Comparison of ENCODE assay signal across 8 mouse cellular contexts in the genomic region with DNA sequence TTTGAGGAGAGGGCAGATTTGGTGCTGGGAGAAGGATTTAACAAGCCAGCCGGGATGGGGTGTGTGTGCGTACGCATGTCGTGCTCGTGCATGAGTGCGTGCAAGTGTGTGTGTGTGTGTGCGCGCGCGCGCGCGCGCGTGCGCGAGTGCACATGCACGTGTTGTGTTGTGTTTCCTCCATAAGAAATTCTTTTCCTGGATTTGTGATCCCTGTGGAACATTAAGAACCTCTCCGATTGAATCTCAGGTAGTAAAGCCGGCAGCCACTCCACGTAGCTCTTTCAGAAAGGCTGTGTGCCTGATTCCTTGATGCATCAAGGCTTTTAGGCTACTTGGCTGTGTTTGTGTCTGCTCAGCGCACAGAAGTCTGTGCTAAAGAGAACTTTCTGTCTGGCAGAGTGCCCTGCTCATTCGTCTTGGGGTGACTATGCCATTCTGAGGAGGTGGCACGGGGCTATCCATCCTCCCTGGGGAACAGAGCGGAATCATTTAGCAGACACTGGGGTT.
DNase-seq lines count a peak whose midpoint lies in the region; ATAC-seq and TF ChIP-seq lines count a peak whose summit lies in the region.

No protein-coding gene starts in this region.

- DNase-seq in cerebellum, adult 11 months: peak; percentile 35
- DNase-seq in forebrain, embryonic 10.5 days (ENCODE audit: extremely low spot score, low spot score): no peak
- DNase-seq in layer of hippocampus, adult 8-10 months (ENCODE audit: low spot score in 2 of 2): peak; percentile 40 to 60
- DNase-seq in midbrain, postnatal 0 days (ENCODE audit: low spot score): peak; percentile 83
- no peak for DNase-seq in lung, postnatal 0 days (ENCODE audit: low spot score)
- DNase-seq in kidney, adult 2 months: no peak
- no peak for DNase-seq in kidney, adult 18-20 months
- no peak for DNase-seq in thymus, postnatal 14 days

- TF ChIP-seq EP300 in lung, postnatal 0 days (IDR thresholded peaks at IDR 0.05): no peak

- H3K27ac ChIP-seq in forebrain, embryonic 10.5 days: peak overlapping the region; percentile 41; the same call in 1 of the 2 replicates
- H3K27ac ChIP-seq in midbrain, postnatal 0 days (ENCODE audit: low read depth, low read length): peak overlapping the region; percentile 87
- H3K27ac ChIP-seq in lung, postnatal 0 days (ENCODE audit: low read length): no peak overlapping the region
- H3K27ac ChIP-seq in kidney, adult 2 months (ENCODE audit: insufficient read depth, low read depth, low read length): no peak overlapping the region

- peak; percentile 80 for ATAC-seq in midbrain, postnatal 0 days (ENCODE audit: low FRiP score)
- ATAC-seq in lung, postnatal 0 days: no peak

- 77% methylated on average over 25 of the region's 25 CpGs for WGBS in forebrain, embryonic 10.5 days
- WGBS in midbrain, postnatal 0 days: 39% methylated on average over 25 of the region's 25 CpGs
- WGBS in lung, postnatal 0 days: 87% methylated on average over 25 of the region's 25 CpGs
- 87% methylated on average over 25 of the region's 25 CpGs for WGBS in kidney, adult 2 months

- no peak for TF ChIP-seq CTCF in midbrain, postnatal 0 days (IDR thresholded peaks at IDR 0.05)
- no peak for TF ChIP-seq CTCF in lung, postnatal 0 days (IDR thresholded peaks at IDR 0.05)
- TF ChIP-seq CTCF in kidney, adult 2 months (conservative IDR thresholded peaks at IDR 0.05; ENCODE audit: insufficient read depth, insufficient read length, low read depth, low read length): no peak

- TF ChIP-seq POLR2A in kidney, adult 2 months (IDR thresholded peaks at IDR 0.05; ENCODE audit: low read depth, low read length): no peak

- peak overlapping the region; percentile 63 for H3K4me2 ChIP-seq in midbrain, postnatal 0 days (ENCODE audit: low read depth, low read length, poor library complexity, severe bottlenecking)
- H3K4me2 ChIP-seq in lung, postnatal 0 days (replicated peaks; ENCODE audit: low read depth, low read length): no peak overlapping the region

- H3K4me1 ChIP-seq in forebrain, embryonic 10.5 days: peaks cover 38% of the 10 kb centered on the region
- no peaks in the 10 kb centered on the region for H3K4me1 ChIP-seq in midbrain, postnatal 0 days (ENCODE audit: insufficient read depth, low read length)
- H3K4me1 ChIP-seq in lung, postnatal 0 days (ENCODE audit: insufficient read depth, low read depth, low read length): no peaks in the 10 kb centered on the region
- H3K4me1 ChIP-seq in kidney, adult 2 months (ENCODE audit: control insufficient read depth, insufficient read depth, low read length): no peaks in the 10 kb centered on the region

- no peaks in the 10 kb centered on the region for H3K9me3 ChIP-seq in forebrain, embryonic 10.5 days
- H3K9me3 ChIP-seq in midbrain, postnatal 0 days (ENCODE audit: low read length): no peaks in the 10 kb centered on the region
- no peaks in the 10 kb centered on the region for H3K9me3 ChIP-seq in lung, postnatal 0 days (ENCODE audit: low read length)

- H3K36me3 ChIP-seq in forebrain, embryonic 10.5 days (replicated peaks): no peaks in the 10 kb centered on the region
- H3K36me3 ChIP-seq in midbrain, postnatal 0 days (ENCODE audit: insufficient read depth, low read length): no peaks in the 10 kb centered on the region
- H3K36me3 ChIP-seq in lung, postnatal 0 days (ENCODE audit: insufficient read depth, low read length): no peaks in the 10 kb centered on the region
- no peaks in the 10 kb centered on the region for H3K36me3 ChIP-seq in kidney, adult 2 months (ENCODE audit: control insufficient read depth, insufficient read depth, low read length)

- peaks cover 23% of the 10 kb centered on the region for H3K27me3 ChIP-seq in forebrain, embryonic 10.5 days (ENCODE audit: poor library complexity, severe bottlenecking)
- no peaks in the 10 kb centered on the region for H3K27me3 ChIP-seq in midbrain, postnatal 0 days (ENCODE audit: insufficient read depth, low read length)
- no peaks in the 10 kb centered on the region for H3K27me3 ChIP-seq in lung, postnatal 0 days (replicated peaks; ENCODE audit: insufficient read depth, low read length)
- no peaks in the 10 kb centered on the region for H3K27me3 ChIP-seq in kidney, adult 2 months (replicated peaks; ENCODE audit: control insufficient read depth, insufficient read depth, low read length)

- peak overlapping the region; percentile 29; the same call in 1 of the 2 replicates for H3K4me3 ChIP-seq in forebrain, embryonic 10.5 days
- H3K4me3 ChIP-seq in midbrain, postnatal 0 days (ENCODE audit: low read depth, low read length): peak overlapping the region; percentile 37
- H3K4me3 ChIP-seq in lung, postnatal 0 days (ENCODE audit: low read depth, low read length): no peak overlapping the region
- no peak overlapping the region for H3K4me3 ChIP-seq in kidney, adult 2 months (ENCODE audit: insufficient read depth, low read depth, low read length)

- H3K9ac ChIP-seq in midbrain, postnatal 0 days (replicated peaks; ENCODE audit: low read length, poor library complexity, severe bottlenecking): peak overlapping the region; percentile 67
- H3K9ac ChIP-seq in lung, postnatal 0 days (replicated peaks; ENCODE audit: low read depth): no peak overlapping the region

Comparison
In these comparisons a context has a peak if more than half of its experiments do, and no peak if none do; other contexts are left out.
1. DNase-seq: peak in cerebellum, adult 11 months (single experiment), layer of hippocampus, adult 8-10 months (2 of 2) and midbrain, postnatal 0 days (single experiment); none in forebrain, embryonic 10.5 days (single experiment), lung, postnatal 0 days (single experiment), kidney, adult 2 months (single experiment), kidney, adult 18-20 months (single experiment) and thymus, postnatal 14 days (single experiment).
2. H3K27ac ChIP-seq: peak in forebrain, embryonic 10.5 days (single experiment) and midbrain, postnatal 0 days (single experiment); none in lung, postnatal 0 days (single experiment) and kidney, adult 2 months (single experiment).
3. H3K4me3 ChIP-seq: peak in forebrain, embryonic 10.5 days (single experiment) and midbrain, postnatal 0 days (single experiment); none in lung, postnatal 0 days (single experiment) and kidney, adult 2 months (single experiment).